Mouse (Mus musculus): ENCODE measurements around the gene Ggps1. TPM values are rescaled to one million over a fixed set of nuclear protein-coding genes. Genes with fewer than 3 reads are reported as not detected.
A peak's percentile ranks its signal among the peaks of the same experiment; 100 is the strongest.
"Not testable (repeated sequence)": the region's sequence is repeated elsewhere in the genome, so short reads cannot be mapped to it uniquely, and the experiment has no call there.

Gene Ggps1
- total RNA-seq, 2 experiments from 2014 or later, result 24.1 to 29.7 TPM

GRCm38 (mm10) chr13:14039292-14039965 is 23.9 kb downstream of the Ggps1 start, which contains the start of gene Tbce:
Tbce (minus strand) TSS chr13:14039638.
- DNase-seq (ENCODE audit: low spot score in 2 of 2), result peak; percentile 80 to 91

- DNase-seq (ENCODE audit: low spot score in 2 of 2), result peak in 1 of 2 experiments; percentile 9
Observed at GRCm38 (mm10) chr13:14038911-14039291, 24.4 kb downstream of the Ggps1 start.

GRCm38 (mm10) chr13:14035875-14036630 is 27.2 kb downstream of the Ggps1 start:
- DNase-seq (ENCODE audit: low spot score in 2 of 2), result no peak

- not testable (repeated sequence) for DNase-seq (ENCODE audit: low spot score in 2 of 2)
Observed at GRCm38 (mm10) chr13:14035352-14035751, 27.9 kb downstream of the Ggps1 start.

GRCm38 (mm10) chr13:14034073-14034348 is 29.3 kb downstream of the Ggps1 start:
- no peak for DNase-seq (ENCODE audit: low spot score in 2 of 2)

GRCm38 (mm10) chr13:14033309-14034072 is 29.8 kb downstream of the Ggps1 start:
- no peak for DNase-seq (ENCODE audit: low spot score in 2 of 2)

GRCm38 (mm10) chr13:14026154-14026820 is 37.0 kb downstream of the Ggps1 start:
- DNase-seq (ENCODE audit: low spot score in 2 of 2), result no peak

GRCm38 (mm10) chr13:14025554-14025953 is 37.7 kb downstream of the Ggps1 start:
- DNase-seq (ENCODE audit: low spot score in 2 of 2), result no peak

GRCm38 (mm10) chr13:14021417-14021816 is 41.9 kb downstream of the Ggps1 start:
- DNase-seq (ENCODE audit: low spot score in 2 of 2), result not testable (repeated sequence)

- DNase-seq (ENCODE audit: low spot score in 2 of 2), result no peak
Observed at GRCm38 (mm10) chr13:14018852-14019251, 44.4 kb downstream of the Ggps1 start.

- DNase-seq (ENCODE audit: low spot score in 2 of 2), result no peak
Observed at GRCm38 (mm10) chr13:14018283-14018682, 45.0 kb downstream of the Ggps1 start.

- DNase-seq (ENCODE audit: low spot score in 2 of 2), result no peak
Observed at GRCm38 (mm10) chr13:14015609-14016008, 47.7 kb downstream of the Ggps1 start.

- no peak for DNase-seq (ENCODE audit: low spot score in 2 of 2)
Observed at GRCm38 (mm10) chr13:14014540-14014939, 48.7 kb downstream of the Ggps1 start.

- DNase-seq (ENCODE audit: low spot score in 2 of 2), result no peak
Observed at GRCm38 (mm10) chr13:14014001-14014400, 49.3 kb downstream of the Ggps1 start.

GRCm38 (mm10) chr13:14011454-14011995 is 51.8 kb downstream of the Ggps1 start:
- no peak for DNase-seq (ENCODE audit: low spot score in 2 of 2)

GRCm38 (mm10) chr13:14006056-14006455 is 57.2 kb downstream of the Ggps1 start:
- DNase-seq (ENCODE audit: low spot score in 2 of 2), result no peak

GRCm38 (mm10) chr13:14004999-14005398 is 58.3 kb downstream of the Ggps1 start:
- DNase-seq (ENCODE audit: low spot score in 2 of 2), result no peak

GRCm38 (mm10) chr13:14004086-14004485 is 59.2 kb downstream of the Ggps1 start:
- no peak for DNase-seq (ENCODE audit: low spot score in 2 of 2)

GRCm38 (mm10) chr13:14002706-14003105 is 60.6 kb downstream of the Ggps1 start:
- DNase-seq (ENCODE audit: low spot score in 2 of 2), result no peak

Measured in gastrocnemius, postnatal 4 days (tissue).